Mouse (Mus musculus): Measurements from ENCODE around the gene Qrich1.

GRCm38 (mm10) chr9:108577025-108577424 is 60.4 kb downstream of the Qrich1 start:
- TF ChIP-seq POLR2A (IDR thresholded peaks at IDR 0.05; ENCODE audit: low read depth, low read length), result no peak
- TF ChIP-seq CTCF (conservative IDR thresholded peaks at IDR 0.05; ENCODE audit: insufficient read depth, insufficient read length, low read depth, low read length), result no peak
